Mouse (Mus musculus): ENCODE measurements around the gene Il18. TPM values are rescaled to one million over a fixed set of nuclear protein-coding genes. Genes with fewer than 3 reads are reported as not detected.
A peak's percentile ranks its signal among the peaks of the same experiment; 100 is the strongest.
"Not testable (repeated sequence)": the region's sequence is repeated elsewhere in the genome, so short reads cannot be mapped to it uniquely, and the experiment has no call there.

Il18 gene
- total RNA-seq, 1 experiment from 2014 or later, result 10.2 TPM

DNA sequence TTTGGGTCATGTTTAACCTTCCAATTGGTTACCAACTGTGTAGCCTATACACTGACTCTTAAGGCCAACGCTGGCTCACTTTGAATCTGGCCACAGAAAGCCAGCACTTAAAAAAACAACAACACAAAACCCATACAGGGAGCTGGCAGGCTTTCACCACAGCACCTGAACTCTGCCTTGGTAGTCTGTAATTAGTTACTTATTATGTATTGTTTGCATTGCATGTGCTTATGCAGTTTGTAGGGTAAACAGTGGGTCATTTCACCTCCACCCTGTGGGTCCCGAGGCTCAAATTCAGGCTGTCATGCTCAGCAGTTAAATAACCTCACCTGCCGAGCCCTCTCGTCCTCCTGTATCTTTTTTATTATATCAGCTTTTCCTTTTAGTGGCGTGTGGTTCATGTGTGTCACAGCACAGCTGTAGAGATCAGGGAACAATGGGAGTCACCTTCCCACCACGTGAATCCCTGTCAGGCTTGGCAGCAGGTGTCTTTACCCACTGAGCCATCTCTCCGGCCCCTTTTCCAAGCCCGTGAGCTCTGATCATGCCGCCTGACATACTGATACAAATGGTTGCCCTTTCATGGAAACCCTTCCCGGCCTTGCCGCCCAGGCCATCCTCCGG is 40.3 kb downstream of the Il18 start:
- ATAC-seq (replicated peaks; ENCODE audit: insufficient number of reproducible peaks, low FRiP score, low TSS enrichment, poor library complexity, severe bottlenecking), result no peak

- ATAC-seq (replicated peaks; ENCODE audit: insufficient number of reproducible peaks, low FRiP score, low TSS enrichment, poor library complexity, severe bottlenecking), result no peak
These were observed 42.3 kb downstream of the Il18 start for GRCm38 (mm10) chr9:50596973-50597372.

GRCm38 (mm10) chr9:50601536-50601935 is 46.9 kb downstream of the Il18 start:
- ATAC-seq (replicated peaks; ENCODE audit: insufficient number of reproducible peaks, low FRiP score, low TSS enrichment, poor library complexity, severe bottlenecking), result no peak

- no peak for ATAC-seq (replicated peaks; ENCODE audit: insufficient number of reproducible peaks, low FRiP score, low TSS enrichment, poor library complexity, severe bottlenecking)
These were observed 47.6 kb downstream of the Il18 start for GRCm38 (mm10) chr9:50602055-50602845.

- peak; percentile 95 for ATAC-seq (replicated peaks; ENCODE audit: insufficient number of reproducible peaks, low FRiP score, low TSS enrichment, poor library complexity, severe bottlenecking)
These were observed 48.8 kb downstream of the Il18 start, which contains the start of the genes Sdhd and Timm8b for GRCm38 (mm10) chr9:50603189-50603997. Gene Sdhd, minus strand, starts transcription at chr9:50603812. Gene Timm8b, plus strand, starts transcription at chr9:50603910.

DNA sequence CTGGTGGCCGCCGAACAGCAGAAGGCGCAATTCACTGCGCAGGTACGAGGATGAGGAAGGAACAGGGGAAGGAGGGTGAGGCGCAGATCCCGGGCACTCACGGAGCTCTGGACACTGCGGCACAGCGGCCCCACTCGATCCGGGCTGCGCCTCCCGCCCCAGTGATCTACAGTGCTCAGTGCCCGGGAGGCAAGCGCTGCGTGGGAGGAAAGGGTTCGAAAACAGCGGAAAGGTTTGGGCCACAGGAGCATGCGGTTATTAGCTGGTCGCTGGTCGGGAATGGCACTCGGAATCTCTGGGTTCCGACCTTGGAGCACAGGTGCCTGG is 49.3 kb downstream of the Il18 start:
- ATAC-seq (replicated peaks; ENCODE audit: insufficient number of reproducible peaks, low FRiP score, low TSS enrichment, poor library complexity, severe bottlenecking), result no peak

DNA sequence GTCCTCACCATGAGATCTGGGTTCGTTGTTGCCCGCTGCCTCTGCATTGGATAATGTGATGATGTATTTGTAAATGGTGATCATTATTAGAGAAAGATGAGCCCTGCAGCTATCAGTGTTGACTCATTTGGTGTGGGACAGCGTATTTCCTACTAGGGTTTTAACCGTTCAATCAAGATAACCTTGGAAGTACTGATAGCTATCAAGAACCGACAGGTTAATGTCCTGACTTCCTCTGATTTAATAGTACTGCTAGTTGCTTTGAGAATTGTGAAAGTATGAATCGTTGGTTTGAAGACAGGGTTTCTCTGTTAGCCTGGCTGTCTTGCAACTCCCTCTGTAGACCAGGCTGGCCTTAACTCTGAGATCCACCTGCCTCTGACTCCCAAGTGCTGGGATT is 49.7 kb downstream of the Il18 start:
- no peak for ATAC-seq (replicated peaks; ENCODE audit: insufficient number of reproducible peaks, low FRiP score, low TSS enrichment, poor library complexity, severe bottlenecking)

- no peak for ATAC-seq (replicated peaks; ENCODE audit: insufficient number of reproducible peaks, low FRiP score, low TSS enrichment, poor library complexity, severe bottlenecking)
These were observed 57.5 kb downstream of the Il18 start for GRCm38 (mm10) chr9:50612115-50612514.

DNA sequence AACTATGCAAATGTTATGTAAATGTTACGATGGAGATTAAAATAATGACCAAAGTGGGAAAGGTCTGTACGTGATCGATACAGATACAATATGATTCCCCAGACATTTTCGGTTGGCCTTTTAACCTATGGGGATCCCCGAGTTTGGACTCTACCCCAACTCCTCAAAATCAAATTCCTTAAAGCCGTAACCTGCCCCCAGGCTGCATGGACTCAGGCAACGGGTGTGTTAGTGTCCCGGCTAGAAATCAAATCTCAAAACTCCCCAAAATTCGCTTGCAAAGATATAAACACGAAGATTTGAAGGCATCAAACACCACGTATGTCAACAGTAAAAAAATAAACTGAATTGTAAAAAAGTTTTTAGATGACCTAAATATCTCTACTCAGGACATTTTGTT is 61.5 kb downstream of the Il18 start:
- ATAC-seq (replicated peaks; ENCODE audit: insufficient number of reproducible peaks, low FRiP score, low TSS enrichment, poor library complexity, severe bottlenecking), result no peak

DNA sequence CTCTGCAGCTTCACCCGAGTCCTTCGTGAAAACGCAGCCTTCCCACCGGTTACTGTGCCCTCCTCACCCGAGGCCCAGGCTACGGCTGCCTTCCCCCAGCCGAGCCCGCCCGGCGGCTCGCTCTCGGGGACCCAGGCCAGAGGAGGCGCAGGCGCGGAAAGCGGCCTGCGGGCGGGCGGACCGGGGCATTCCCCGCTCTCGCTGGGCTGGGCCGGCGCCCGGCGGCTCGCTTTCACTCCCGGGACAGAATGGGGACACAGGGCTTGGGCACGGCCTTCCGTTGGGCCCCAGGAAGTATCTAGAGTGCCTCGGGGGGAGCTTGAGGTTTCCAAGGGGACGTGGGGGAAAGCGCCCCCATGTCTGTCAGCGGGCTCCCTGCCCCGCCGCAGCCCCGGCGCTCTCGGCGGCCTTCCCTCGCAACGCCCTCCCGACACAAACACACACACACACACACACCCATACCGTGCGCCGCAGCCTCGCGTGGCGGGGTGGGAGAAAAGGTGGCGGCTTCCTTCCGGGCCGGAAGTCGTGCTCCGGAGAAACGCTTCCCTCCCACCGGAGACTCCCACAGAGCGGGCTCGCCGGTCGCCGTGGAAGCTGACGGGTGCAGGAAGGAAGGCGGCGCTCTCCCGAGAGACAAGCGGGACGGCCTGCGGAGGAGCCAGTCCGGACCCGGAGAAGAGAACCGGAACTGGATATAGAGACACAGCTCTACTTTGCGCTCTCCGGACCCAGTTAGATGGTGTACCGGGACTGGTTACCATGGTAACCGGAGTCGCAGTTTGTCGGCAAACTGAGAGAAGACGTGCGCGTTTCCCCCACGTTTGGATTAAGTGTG is 62.4 kb downstream of the Il18 start, which contains the start of the genes Pih1d2 and Nkapd1:
Gene Pih1d2 (plus strand): TSS at position 556 of the 838 bp plus-strand sequence.
Gene Nkapd1 (minus strand): TSS at position 699 of the 838 bp plus-strand sequence.
- ATAC-seq (replicated peaks; ENCODE audit: insufficient number of reproducible peaks, low FRiP score, low TSS enrichment, poor library complexity, severe bottlenecking), result peak; percentile 87

GRCm38 (mm10) chr9:50617794-50618330 is 63.2 kb downstream of the Il18 start:
- ATAC-seq (replicated peaks; ENCODE audit: insufficient number of reproducible peaks, low FRiP score, low TSS enrichment, poor library complexity, severe bottlenecking), result no peak

GRCm38 (mm10) chr9:50630903-50631302 is 76.3 kb downstream of the Il18 start:
- ATAC-seq (replicated peaks; ENCODE audit: insufficient number of reproducible peaks, low FRiP score, low TSS enrichment, poor library complexity, severe bottlenecking), result not testable (repeated sequence)

Other genes with a start within 250 kb of the Il18 start
- gene Rpl10-ps3, start 209.9 kb upstream of the Il18 start, total RNA-seq (2017), result 124 to 152 TPM (median 139 TPM) in 3 replicates
- not detected in 3 replicates for gene Plet1, start 60.3 kb upstream of the Il18 start, total RNA-seq (2017)
- gene Pts, start 26.1 kb upstream of the Il18 start, total RNA-seq (2017), result 81.1 to 126 TPM (median 108 TPM) in 3 replicates
- gene Bco2, start 354 bp downstream of the Il18 start, total RNA-seq (2017), result 1.1 to 1.9 TPM (median 1.5 TPM) in 3 replicates
- not detected in 3 replicates for gene Tex12, start 6.5 kb downstream of the Il18 start, total RNA-seq (2017)
- 89.9 to 129 TPM (median 106 TPM) in 3 replicates for gene Sdhd, start 49.0 kb downstream of the Il18 start, total RNA-seq (2017)
- 95.8 to 107 TPM (median 98.7 TPM) in 3 replicates for gene Timm8b, start 49.1 kb downstream of the Il18 start, total RNA-seq (2017)
- gene Pih1d2, start 62.5 kb downstream of the Il18 start, total RNA-seq (2017), result 2.2 TPM in 1 of 3 replicates, not detected in the others
- 22.0 to 44.9 TPM (median 38.8 TPM) in 3 replicates for gene Nkapd1, start 62.6 kb downstream of the Il18 start, total RNA-seq (2017)
- gene Dlat, start 105.0 kb downstream of the Il18 start, total RNA-seq (2017), result 19.0 to 26.5 TPM (median 26.5 TPM) in 3 replicates
- gene Dixdc1, start 184.7 kb downstream of the Il18 start, total RNA-seq (2017), result 0.39 to 0.57 TPM in 2 of 3 replicates, not detected in the other
- gene 2310030G06Rik, start 191.7 kb downstream of the Il18 start, total RNA-seq (2017), result not detected in 3 replicates
- gene Cryab, start 196.5 kb downstream of the Il18 start, total RNA-seq (2017), result not detected in 3 replicates
- not detected in 3 replicates for gene Hspb2, start 197.5 kb downstream of the Il18 start, total RNA-seq (2017)
- 6.5 to 16.5 TPM (median 8.1 TPM) in 3 replicates for gene Fdxacb1, start 213.4 kb downstream of the Il18 start, total RNA-seq (2017)
- gene Alg9, start 220.2 kb downstream of the Il18 start, total RNA-seq (2017), result 10.3 to 16.5 TPM (median 11.1 TPM) in 3 replicates
- gene 1110032A03Rik, start 220.7 kb downstream of the Il18 start, total RNA-seq (2017), result 13.2 to 26.7 TPM (median 16.7 TPM) in 3 replicates

Data from monocyte, adult 5-6 weeks (primary cell).